Mouse (Mus musculus) megakaryocyte, embryonic 14.5 days (primary cell): Measurements from ENCODE around the gene Cobl. TPM values are rescaled to one million over a fixed set of nuclear protein-coding genes. Genes with fewer than 3 reads are reported as not detected.

Source experiments
- H3K27me3 ChIP-seq: replicated peaks from 2 replicates; pipeline ENCODE3; 2012; ENCODE audit warnings: inconsistent platforms
- H3K36me3 ChIP-seq: replicated peaks from 2 replicates; pipeline ENCODE3; 2012; ENCODE audit warnings: low read length, inconsistent platforms, mixed read lengths
- H3K4me1 ChIP-seq: 2 replicates; pipeline ENCODE4 v1.6.1; 2012; ENCODE audit warnings: inconsistent platforms
- H3K4me3 ChIP-seq: replicated peaks from 2 replicates; pipeline ENCODE3; 2012; ENCODE audit warnings: moderate library complexity, mild to moderate bottlenecking, inconsistent platforms
- H3K9me3 ChIP-seq: 2 replicates; pipeline ENCODE4 v1.6.1; 2012; ENCODE audit warnings: inconsistent platforms
- FLI1 ChIP-seq: IDR thresholded peaks from 2 replicates; pipeline ENCODE4 v1.6.1; 2012; ENCODE audit warnings: low read length, inconsistent platforms, mixed read lengths
- GATA1 ChIP-seq: IDR thresholded peaks from 3 replicates; pipeline ENCODE4 v1.6.1; 2012; ENCODE audit warnings: mixed read lengths, low read length, inconsistent platforms, borderline replicate concordance
- polyA plus RNA-seq: library from polyadenylated mRNA; stranded (reverse); fragments of >175 nt; gene quantifications from 2 replicates; pipeline ENCODE4 v1.2.3, GENCODE M21; 2012; ENCODE audit warnings: low replicate concordance; ENCODE audit not compliant: insufficient read depth

Gene Cobl
- polyA plus RNA-seq, 1 experiment = not detected

DNA sequence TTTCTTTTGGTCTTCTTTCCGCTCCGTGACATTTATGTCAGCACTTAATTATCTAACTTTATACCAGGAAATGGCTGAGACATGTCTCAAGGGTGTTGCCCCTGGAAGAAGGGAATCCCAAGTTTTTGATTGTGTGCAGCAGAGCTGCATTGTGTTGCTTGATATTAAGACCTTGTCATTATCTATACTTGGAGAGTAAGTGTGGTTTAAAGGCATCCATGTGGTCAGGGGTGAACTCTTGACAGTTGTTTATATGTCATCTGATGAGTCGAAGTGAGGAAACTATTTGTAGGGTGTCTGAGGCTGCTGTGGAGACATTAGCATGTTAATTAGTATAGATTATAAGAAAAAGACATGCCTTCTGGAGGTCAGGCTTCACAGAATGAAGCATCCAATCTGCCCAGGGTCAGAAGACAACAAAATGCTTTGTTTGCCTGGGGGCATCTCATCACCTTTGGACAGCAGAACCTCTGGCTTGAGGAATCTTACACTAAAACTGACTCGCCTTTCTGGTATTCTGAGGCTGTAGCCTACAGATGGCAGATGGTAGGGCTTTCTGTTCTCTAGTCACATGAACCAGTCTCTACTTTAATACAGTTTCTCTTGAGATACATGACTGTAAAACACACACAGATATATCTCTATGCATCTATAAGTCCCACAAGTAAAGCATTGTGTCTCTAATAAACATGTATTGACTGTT is 179.3 kb downstream of the Cobl start:
- Histone ChIP-seq H3K27me3 (peaks cover 6% of the 10 kb centered on the region), H3K4me1 (no peaks in the 10 kb centered on the region), H3K9me3 (no peaks in the 10 kb centered on the region), H3K36me3 (no peaks in the 10 kb centered on the region), H3K4me3 (no peak overlapping the region)
- TF ChIP-seq FLI1 (no peak), GATA1 (no peak)

- Histone ChIP-seq H3K9me3 (no peaks in the 10 kb centered on the region), H3K36me3 (no peaks in the 10 kb centered on the region), H3K4me3 (no peak overlapping the region), H3K27me3 (no peaks in the 10 kb centered on the region), H3K4me1 (no peaks in the 10 kb centered on the region)
- TF ChIP-seq GATA1 = no peak
- no peak for TF ChIP-seq FLI1
Measured at GRCm38 (mm10) chr11:12280711-12281110, 184.0 kb downstream of the Cobl start.

GRCm38 (mm10) chr11:12274276-12274675 is 190.5 kb downstream of the Cobl start:
- no peaks in the 10 kb centered on the region for H3K27me3 ChIP-seq
- no peaks in the 10 kb centered on the region for H3K9me3 ChIP-seq
- H3K4me3 ChIP-seq = no peak overlapping the region
- no peak for TF ChIP-seq GATA1
- no peak for TF ChIP-seq FLI1
- no peaks in the 10 kb centered on the region for H3K36me3 ChIP-seq
- H3K4me1 ChIP-seq = no peaks in the 10 kb centered on the region

DNA sequence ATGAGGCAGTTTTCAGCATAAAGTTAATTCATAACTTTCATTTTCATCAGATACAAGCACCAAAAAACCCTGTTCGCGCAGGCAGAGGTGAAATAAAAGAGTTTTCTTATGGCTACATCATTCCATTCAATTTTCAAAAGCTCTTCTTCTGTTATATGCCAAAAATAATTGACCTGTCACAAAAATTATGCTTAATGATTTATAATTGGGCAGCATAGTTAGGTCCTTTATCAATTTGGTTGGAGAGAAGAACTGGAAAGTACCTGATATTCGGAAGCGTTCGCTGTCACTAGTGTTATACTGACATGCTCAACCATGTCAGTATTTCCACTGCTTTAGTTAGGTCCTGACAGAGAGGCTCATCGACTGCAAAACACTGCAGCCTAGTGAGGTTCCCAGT is 191.0 kb downstream of the Cobl start:
- TF ChIP-seq FLI1 (no peak), GATA1 (no peak)
- Histone ChIP-seq H3K4me1 (no peaks in the 10 kb centered on the region), H3K9me3 (no peaks in the 10 kb centered on the region), H3K4me3 (no peak overlapping the region), H3K27me3 (no peaks in the 10 kb centered on the region), H3K36me3 (no peaks in the 10 kb centered on the region)

DNA sequence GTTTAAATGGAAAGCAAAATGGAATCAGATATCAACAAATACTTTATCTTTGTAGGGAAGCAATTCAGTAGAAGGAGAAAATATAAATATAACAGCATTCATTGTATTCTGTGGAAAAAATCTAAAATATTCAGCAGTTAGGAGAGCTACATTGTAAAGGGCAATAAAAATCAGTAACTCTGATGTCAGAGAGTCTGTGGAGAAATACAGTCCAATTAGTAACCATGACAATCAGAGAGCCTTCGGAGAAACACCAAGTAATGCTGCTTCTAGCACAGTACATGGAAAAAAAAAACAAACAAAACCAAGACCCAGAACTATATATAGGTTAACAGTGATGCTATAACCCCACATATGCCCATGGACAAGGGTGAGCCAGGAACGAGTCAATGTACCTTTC is 206.3 kb downstream of the Cobl start:
- Histone ChIP-seq H3K4me1 (no peaks in the 10 kb centered on the region), H3K4me3 (no peak overlapping the region), H3K27me3 (no peaks in the 10 kb centered on the region), H3K36me3 (no peaks in the 10 kb centered on the region), H3K9me3 (no peaks in the 10 kb centered on the region)
- TF ChIP-seq FLI1 (no peak), GATA1 (no peak)

- Histone ChIP-seq H3K4me1 (no peaks in the 10 kb centered on the region), H3K9me3 (no peaks in the 10 kb centered on the region), H3K27me3 (no peaks in the 10 kb centered on the region), H3K36me3 (no peaks in the 10 kb centered on the region), H3K4me3 (no peak overlapping the region)
- TF ChIP-seq FLI1 (no peak), GATA1 (no peak)
Measured at GRCm38 (mm10) chr11:12257324-12258118, 207.2 kb downstream of the Cobl start.

GRCm38 (mm10) chr11:12245327-12245915 is 219.3 kb downstream of the Cobl start:
- Histone ChIP-seq H3K4me3 (no peak overlapping the region), H3K27me3 (no peaks in the 10 kb centered on the region), H3K9me3 (peaks cover 4% of the 10 kb centered on the region; the same call in 1 of the 2 replicates), H3K4me1 (no peaks in the 10 kb centered on the region), H3K36me3 (no peaks in the 10 kb centered on the region)
- TF ChIP-seq FLI1 (no peak), GATA1 (no peak)

DNA sequence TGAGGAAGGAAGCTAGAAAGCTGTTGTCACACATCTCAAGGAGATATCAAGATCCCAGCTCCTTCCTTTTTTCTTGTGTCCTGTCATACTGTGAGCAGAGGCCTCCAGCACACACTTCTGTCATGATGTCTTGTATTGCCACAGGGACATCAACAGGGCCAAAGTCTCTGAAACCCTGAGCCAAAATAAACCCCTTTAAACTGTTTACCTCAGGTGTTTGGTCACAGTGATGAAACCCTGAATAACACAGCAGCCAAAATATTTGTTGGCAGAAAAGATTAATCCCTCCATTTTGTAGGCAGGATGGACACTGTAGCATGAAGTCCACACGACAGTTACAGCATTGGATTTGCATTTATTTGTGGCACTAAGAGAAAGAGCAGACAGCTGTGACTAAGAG is 228.4 kb downstream of the Cobl start:
- TF ChIP-seq FLI1 = no peak
- TF ChIP-seq GATA1 = no peak
- no peaks in the 10 kb centered on the region for H3K36me3 ChIP-seq
- no peak overlapping the region for H3K4me3 ChIP-seq
- no peaks in the 10 kb centered on the region for H3K27me3 ChIP-seq
- no peaks in the 10 kb centered on the region for H3K4me1 ChIP-seq
- H3K9me3 ChIP-seq = no peaks in the 10 kb centered on the region

- Histone ChIP-seq H3K36me3 (no peaks in the 10 kb centered on the region), H3K4me3 (no peak overlapping the region), H3K27me3 (no peaks in the 10 kb centered on the region), H3K9me3 (no peaks in the 10 kb centered on the region), H3K4me1 (no peaks in the 10 kb centered on the region)
- no peak for TF ChIP-seq GATA1
- no peak for TF ChIP-seq FLI1
Measured at GRCm38 (mm10) chr11:12234876-12235275, 229.9 kb downstream of the Cobl start.

DNA sequence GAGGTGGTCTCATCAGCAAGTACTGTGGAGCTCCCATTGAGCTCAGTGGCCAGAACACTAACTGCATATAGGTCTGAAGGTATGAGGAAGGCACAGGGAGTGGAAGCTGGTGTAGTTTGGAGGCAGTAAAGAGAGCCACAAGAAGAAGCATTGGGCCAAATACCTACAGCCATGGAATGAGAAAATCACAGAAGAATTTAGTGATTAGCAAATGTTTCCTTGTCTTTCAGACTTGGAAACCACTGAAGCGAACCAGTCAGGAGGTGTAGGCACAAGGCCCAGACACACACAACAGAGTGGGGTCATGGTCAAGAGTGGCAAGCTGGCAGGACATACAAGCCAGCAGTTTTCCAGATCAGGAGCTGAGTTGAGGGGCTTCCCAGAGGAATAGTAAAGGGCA is 230.6 kb downstream of the Cobl start:
- Histone ChIP-seq H3K4me3 (no peak overlapping the region), H3K36me3 (no peaks in the 10 kb centered on the region), H3K27me3 (peaks cover 2% of the 10 kb centered on the region), H3K4me1 (no peaks in the 10 kb centered on the region), H3K9me3 (no peaks in the 10 kb centered on the region)
- TF ChIP-seq GATA1 = no peak
- no peak for TF ChIP-seq FLI1
